Mouse (Mus musculus) intestine, embryonic 16.5 days (tissue): ENCODE measurements at regions not wholly inside any gene's neighbourhood (a gene's known extent, or its start where the extent isn't known, plus 50 kb on each side); places are given as distances from the start of the nearest gene placed in this dataset.

Source experiments
- ATAC-seq: fragments of 200-750 bp; cut with Nextera tagmentation; 2 replicates; pipeline ENCODE4 v1.8.0; 2017; ENCODE audit warnings: moderate TSS enrichment, moderate library complexity
- H3K27ac ChIP-seq: fragments of 300-500 bp; sonication (generic); 2 replicates; pipeline ENCODE4 v1.5.1; 2014; ENCODE audit warnings: mild to moderate bottlenecking, low read length
- H3K27me3 ChIP-seq: fragments of 300-500 bp; sonication (generic); replicated peaks from 2 replicates; pipeline ENCODE4 v1.6.1; 2014; ENCODE audit warnings: low read length, control low read depth, mixed read lengths; ENCODE audit not compliant: control insufficient read depth, insufficient read depth
- H3K36me3 ChIP-seq: fragments of 300-500 bp; sonication (generic); 2 replicates; pipeline ENCODE4 v1.6.1; 2014; ENCODE audit warnings: low read length, control low read depth; ENCODE audit not compliant: control insufficient read depth, insufficient read depth
- H3K4me1 ChIP-seq: fragments of 300-500 bp; sonication (generic); 2 replicates; pipeline ENCODE4 v1.6.1; 2014; ENCODE audit warnings: low read length, control low read depth, mixed read lengths; ENCODE audit not compliant: control insufficient read depth, insufficient read depth
- H3K4me2 ChIP-seq: fragments of 300-500 bp; sonication (generic); 2 replicates; pipeline ENCODE4 v1.6.1; 2014; ENCODE audit warnings: low read depth, low read length, control low read depth
- H3K4me3 ChIP-seq: fragments of 300-500 bp; sonication (generic); 2 replicates; pipeline ENCODE4 v1.5.1; 2014; ENCODE audit warnings: mild to moderate bottlenecking, low read length
- H3K9ac ChIP-seq: fragments of 300-500 bp; sonication (generic); 2 replicates; pipeline ENCODE4 v1.6.1; 2014; ENCODE audit warnings: low read depth, low read length
- H3K9me3 ChIP-seq: fragments of 300-500 bp; sonication (generic); 2 replicates; pipeline ENCODE4 v1.6.1; 2016; ENCODE audit warnings: low read length, control low read depth; ENCODE audit not compliant: control insufficient read depth
- WGBS: fragments of 180-500 bp; shearing (Covaris S2); extraction: QIAGEN DNeasy Blood & Tissue Kit; methylation state at CpG from one replicate; pipeline ENCODE4 v1.1.7; 2014; 5-methylcytosine and 5-hydroxymethylcytosine counted together

DNA sequence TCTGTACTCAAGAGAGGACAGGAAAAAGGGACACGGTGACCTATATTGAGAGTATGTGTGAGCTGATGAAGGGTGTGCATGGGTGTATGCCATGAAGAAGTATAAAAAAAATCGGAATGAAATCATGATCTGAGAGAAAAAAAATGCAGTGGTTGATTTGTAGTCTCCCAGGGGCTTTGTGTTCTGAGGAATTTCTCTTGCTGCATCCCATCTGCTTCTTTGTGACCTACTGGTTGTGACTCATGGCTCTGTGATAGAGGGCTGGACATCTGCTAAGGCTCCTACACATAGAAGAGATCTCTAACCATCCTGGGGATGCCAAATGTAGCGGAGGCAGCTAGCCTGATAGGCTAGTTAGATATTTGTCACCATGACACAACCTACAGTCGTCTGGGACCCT, 92.3 kb upstream of the Tgfbr2 start:
- no peaks in the 10 kb centered on the region for H3K27me3 ChIP-seq
- no peak overlapping the region for H3K4me3 ChIP-seq
- ATAC-seq: no peak
- no peak overlapping the region for H3K4me2 ChIP-seq
- no peaks in the 10 kb centered on the region for H3K4me1 ChIP-seq
- H3K36me3 ChIP-seq: no peaks in the 10 kb centered on the region
- 80% methylated on average over 4 of the region's 4 CpGs for WGBS
- no peak overlapping the region for H3K9ac ChIP-seq
- no peak overlapping the region for H3K27ac ChIP-seq
- H3K9me3 ChIP-seq: no peaks in the 10 kb centered on the region

DNA sequence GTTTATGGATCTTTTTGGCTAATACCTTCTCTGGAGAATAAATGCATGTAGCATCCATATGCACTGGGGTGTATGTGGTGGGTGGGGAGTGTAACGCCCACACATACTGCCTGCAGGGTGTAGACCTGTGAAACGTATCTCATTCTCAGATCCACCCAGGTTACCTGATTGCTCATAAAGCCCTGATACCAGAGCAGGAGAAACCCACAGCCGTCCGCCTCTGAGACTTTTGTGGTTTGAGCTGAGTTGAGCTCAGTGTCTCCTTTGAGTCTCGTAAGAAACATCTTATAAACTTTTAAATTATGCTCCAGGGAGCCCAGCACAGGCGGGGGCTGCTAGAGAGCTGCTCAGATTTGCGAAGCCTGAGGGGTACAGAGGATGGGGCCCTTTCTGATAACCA, 88.7 kb upstream of the Tgfbr2 start:
- Histone ChIP-seq H3K27me3 (no peaks in the 10 kb centered on the region), H3K27ac (no peak overlapping the region), H3K36me3 (no peaks in the 10 kb centered on the region), H3K9me3 (no peaks in the 10 kb centered on the region), H3K9ac (no peak overlapping the region), H3K4me3 (no peak overlapping the region), H3K4me2 (no peak overlapping the region), H3K4me1 (no peaks in the 10 kb centered on the region)
- no peak; the same call in 1 of the 2 replicates for ATAC-seq
- WGBS: 71% methylated on average over 7 of the region's 7 CpGs

DNA sequence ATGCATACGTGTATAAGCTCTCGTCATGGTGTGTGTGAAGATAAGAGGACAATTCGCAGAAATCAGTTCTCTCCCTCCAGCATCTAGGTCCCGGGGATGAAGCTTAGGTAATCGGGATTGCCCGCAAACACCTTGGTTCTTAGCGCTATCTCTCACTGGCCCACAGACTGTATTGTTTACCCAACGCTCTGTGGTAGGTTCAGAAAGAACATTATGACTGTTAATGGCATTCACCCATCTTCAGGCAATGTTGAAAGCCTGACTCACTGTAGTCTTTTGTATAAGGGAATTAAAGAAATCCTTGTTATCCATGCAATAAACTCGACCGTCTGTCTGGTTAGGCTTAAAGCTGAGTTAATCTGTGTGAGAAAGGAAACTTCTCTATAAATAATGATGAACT, 84.4 kb upstream of the Tgfbr2 start:
- 38% methylated on average over 10 of the region's 10 CpGs for WGBS
- Histone ChIP-seq H3K4me3 (no peak overlapping the region), H3K4me2 (no peak overlapping the region), H3K36me3 (no peaks in the 10 kb centered on the region), H3K9ac (no peak overlapping the region), H3K27me3 (no peaks in the 10 kb centered on the region), H3K4me1 (no peaks in the 10 kb centered on the region), H3K27ac (no peak overlapping the region), H3K9me3 (peaks cover 3% of the 10 kb centered on the region; the same call in 1 of the 2 replicates)
- ATAC-seq: no peak

DNA sequence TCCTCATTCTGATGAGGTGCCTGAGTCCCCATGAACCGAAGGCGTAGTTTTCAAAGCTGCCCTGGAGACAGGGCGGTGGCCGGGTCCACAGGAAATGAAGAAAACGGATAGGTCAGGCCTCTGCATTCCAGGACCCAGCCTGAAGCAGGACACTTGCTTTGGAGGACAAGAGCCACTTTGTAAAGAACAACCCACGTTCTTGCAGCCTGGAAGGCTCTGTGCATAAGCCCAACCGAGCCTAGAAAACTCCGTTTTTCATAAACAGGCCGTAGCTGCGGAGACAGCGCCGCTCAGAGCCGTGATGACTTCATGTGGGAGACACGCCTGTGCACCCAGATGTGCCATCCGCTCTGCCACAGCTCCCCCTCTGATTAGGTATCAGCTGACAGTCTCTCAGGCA, 78.4 kb upstream of the Tgfbr2 start:
- H3K27ac ChIP-seq: 0 out of 2 replicates have a peak overlapping the region, but pooled peaks have one; percentile 10
- 63% methylated on average over 15 of the region's 15 CpGs for WGBS

DNA sequence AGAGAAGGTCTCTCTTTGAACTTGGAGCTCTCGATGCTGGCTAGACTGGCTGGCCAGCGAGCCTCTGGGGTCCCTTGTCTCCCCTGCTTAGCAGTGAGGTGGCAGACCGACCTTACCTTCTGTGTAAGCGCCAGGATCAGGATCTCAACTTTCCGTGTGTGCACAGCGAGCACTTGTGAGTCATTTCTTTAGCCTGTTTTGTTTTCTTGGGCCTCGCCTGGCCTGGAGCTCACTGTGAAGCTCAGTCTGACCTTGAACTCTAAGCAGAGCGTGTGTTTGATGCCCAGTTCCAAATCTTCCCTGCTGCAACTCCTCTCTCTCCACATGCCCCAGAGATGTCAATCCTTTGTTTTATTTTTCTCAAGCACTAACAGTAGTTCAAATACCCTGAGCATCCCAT, 77.6 kb upstream of the Tgfbr2 start:
- H3K27me3 ChIP-seq: no peaks in the 10 kb centered on the region
- 0 out of 2 replicates have a peak, but pooled peaks cover 8% of the 10 kb centered on the region for H3K4me1 ChIP-seq
- WGBS: 75% methylated on average over 8 of the region's 8 CpGs
- ATAC-seq: no peak
- peaks cover 3% of the 10 kb centered on the region for H3K9me3 ChIP-seq
- H3K9ac ChIP-seq: no peak overlapping the region
- H3K27ac ChIP-seq: no peak overlapping the region
- no peak overlapping the region for H3K4me3 ChIP-seq
- H3K4me2 ChIP-seq: no peak overlapping the region
- H3K36me3 ChIP-seq: no peaks in the 10 kb centered on the region

More for the DNA sequence above, 78.4 kb upstream of the Tgfbr2 start:
- H3K9me3 ChIP-seq: peaks cover 3% of the 10 kb centered on the region
- no peak for ATAC-seq
- no peak overlapping the region for H3K4me3 ChIP-seq
- H3K4me1 ChIP-seq: 0 out of 2 replicates have a peak, but pooled peaks cover 8% of the 10 kb centered on the region
- no peak overlapping the region for H3K4me2 ChIP-seq
- no peaks in the 10 kb centered on the region for H3K27me3 ChIP-seq
- no peaks in the 10 kb centered on the region for H3K36me3 ChIP-seq
- H3K9ac ChIP-seq: no peak overlapping the region

DNA sequence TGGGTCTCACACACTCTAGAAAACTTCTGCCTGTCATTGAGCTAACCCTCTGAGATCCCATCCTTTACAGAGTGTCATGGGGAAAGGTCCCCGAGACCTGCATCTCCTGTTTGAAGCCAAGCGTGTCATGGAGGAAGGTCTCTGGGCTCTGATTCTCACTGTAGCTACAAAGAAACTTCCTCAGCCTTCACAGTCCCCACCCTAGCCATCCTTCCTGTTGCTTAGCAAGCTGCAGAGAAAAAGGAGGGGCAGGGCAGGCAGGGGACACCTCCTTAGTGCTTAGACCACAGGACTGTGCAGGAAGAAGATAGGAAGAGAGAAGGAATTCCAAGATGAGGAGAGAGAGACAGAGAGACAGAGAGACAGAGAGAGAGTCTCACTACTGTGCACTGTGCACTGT, 74.6 kb upstream of the Tgfbr2 start:
- no peaks in the 10 kb centered on the region for H3K36me3 ChIP-seq
- H3K4me2 ChIP-seq: no peak overlapping the region
- H3K27me3 ChIP-seq: no peaks in the 10 kb centered on the region
- no peak for ATAC-seq
- no peak overlapping the region for H3K27ac ChIP-seq
- H3K4me1 ChIP-seq: 0 out of 2 replicates have a peak, but pooled peaks cover 8% of the 10 kb centered on the region
- H3K9me3 ChIP-seq: no peaks in the 10 kb centered on the region; the same call in 1 of the 2 replicates
- H3K4me3 ChIP-seq: no peak overlapping the region
- H3K9ac ChIP-seq: no peak overlapping the region
- 87% methylated on average over 2 of the region's 2 CpGs for WGBS

DNA sequence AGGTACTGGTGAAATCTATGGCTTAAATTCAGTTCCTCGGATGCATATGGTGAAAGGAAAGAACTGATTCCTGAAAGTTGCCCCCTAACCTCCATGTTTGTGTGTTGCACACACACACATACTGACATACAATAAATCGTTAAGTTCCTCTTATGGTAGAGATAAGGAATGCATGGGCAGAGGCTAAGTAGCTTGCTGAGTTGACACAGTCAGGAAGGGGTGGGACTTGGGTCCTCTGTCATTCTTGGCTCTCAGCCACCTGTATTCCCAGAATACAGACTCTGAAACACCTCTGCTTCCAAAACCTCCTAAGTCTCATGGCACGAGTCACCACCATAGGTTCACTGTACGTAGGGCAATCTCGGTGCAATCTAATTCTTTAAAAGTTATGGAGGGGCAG, 70.0 kb upstream of the Tgfbr2 start:
- H3K4me2 ChIP-seq: no peak overlapping the region
- H3K36me3 ChIP-seq: no peaks in the 10 kb centered on the region
- H3K4me3 ChIP-seq: no peak overlapping the region
- H3K9ac ChIP-seq: no peak overlapping the region
- no peaks in the 10 kb centered on the region for H3K27me3 ChIP-seq
- peak; percentile 51; the same call in 1 of the 2 replicates for ATAC-seq
- no peaks in the 10 kb centered on the region for H3K9me3 ChIP-seq
- WGBS: 68% methylated on average over 5 of the region's 5 CpGs
- H3K27ac ChIP-seq: no peak overlapping the region
- 0 out of 2 replicates have a peak, but pooled peaks cover 2% of the 10 kb centered on the region for H3K4me1 ChIP-seq

DNA sequence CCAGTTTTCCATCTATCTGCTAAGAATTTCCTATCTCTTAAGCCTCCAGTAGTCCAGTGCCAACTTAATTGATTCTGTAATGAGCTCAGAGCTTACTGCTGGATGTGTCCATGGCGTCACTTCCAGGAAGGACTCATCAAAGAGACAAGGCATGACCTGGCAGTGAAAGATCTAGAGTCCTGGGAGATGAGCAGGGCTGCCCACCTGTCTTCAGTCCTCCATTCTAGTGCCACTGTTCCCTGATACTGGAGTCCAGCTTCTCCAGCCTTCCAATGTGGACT, 69.4 kb upstream of the Tgfbr2 start:
- no peak for ATAC-seq
- no peak overlapping the region for H3K27ac ChIP-seq

DNA sequence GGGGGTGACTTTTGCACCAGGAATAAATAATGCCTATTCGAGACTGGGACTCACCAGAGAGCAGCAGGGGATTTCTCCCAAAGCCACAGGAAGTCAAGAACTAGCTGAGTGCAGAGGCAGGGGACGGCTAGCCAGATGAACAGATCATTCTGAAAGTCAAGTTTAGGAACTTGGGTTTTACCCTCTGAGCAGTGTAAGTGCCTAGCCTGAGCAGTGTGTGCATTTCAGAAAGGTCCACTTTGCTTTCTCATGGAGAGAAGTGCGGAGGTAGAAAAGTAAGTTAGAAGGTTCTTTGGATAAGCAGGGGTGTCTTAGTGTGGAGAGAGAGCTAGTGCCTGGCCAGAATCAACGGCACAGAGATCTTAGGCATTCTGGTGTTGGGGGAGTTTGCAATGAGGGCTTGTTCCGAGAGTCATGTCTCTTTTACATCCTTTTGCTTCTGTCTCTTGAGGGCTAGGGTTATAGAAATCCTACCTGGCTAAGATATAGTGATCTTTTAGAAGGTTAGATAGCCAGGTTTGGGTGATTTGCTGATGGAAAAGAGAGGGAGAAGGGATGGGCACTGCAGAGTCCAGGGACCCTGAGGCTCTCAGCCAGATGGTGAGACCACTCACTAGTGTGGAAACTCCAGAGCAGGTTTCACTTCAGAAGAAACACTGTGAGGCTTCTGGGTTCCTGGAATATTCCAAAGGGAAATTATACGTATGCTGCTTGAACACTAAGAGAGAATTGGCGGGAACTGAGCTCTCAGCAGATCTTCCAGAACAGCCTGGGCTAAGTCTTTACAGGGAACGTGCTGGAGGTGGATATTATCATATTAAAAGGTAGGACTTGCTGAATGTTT, 68.8 kb upstream of the Tgfbr2 start:
- ATAC-seq: no peak
- Histone ChIP-seq H3K9ac (no peak overlapping the region), H3K27me3 (no peaks in the 10 kb centered on the region), H3K4me2 (no peak overlapping the region), H3K27ac (no peak overlapping the region), H3K4me3 (no peak overlapping the region), H3K36me3 (no peaks in the 10 kb centered on the region), H3K4me1 (0 out of 2 replicates have a peak, but pooled peaks cover 2% of the 10 kb centered on the region), H3K9me3 (no peaks in the 10 kb centered on the region)
- WGBS: 78% methylated on average over 8 of the region's 8 CpGs

More for the DNA sequence above, 69.4 kb upstream of the Tgfbr2 start:
- WGBS: 96% methylated on average over 1 of the region's 1 CpGs
- H3K9me3 ChIP-seq: no peaks in the 10 kb centered on the region
- H3K27me3 ChIP-seq: no peaks in the 10 kb centered on the region
- no peaks in the 10 kb centered on the region for H3K36me3 ChIP-seq
- H3K9ac ChIP-seq: no peak overlapping the region
- H3K4me3 ChIP-seq: no peak overlapping the region
- 0 out of 2 replicates have a peak, but pooled peaks cover 2% of the 10 kb centered on the region for H3K4me1 ChIP-seq
- no peak overlapping the region for H3K4me2 ChIP-seq
